Mouse (Mus musculus): ENCODE measurements around the gene Naa30.

Naa30 gene

GRCm38 (mm10) chr14:49171867-49172581 is at the start of gene Naa30:
Gene Naa30 (plus strand): TSS chr14:49172226.
- in situ Hi-C loops (cut with MboI, MseI), result loop anchor here in 1 of 2 experiments (5.0 to 10.0 kb wide), 2 partner anchors 85 to 107 kb away; partner anchors contain the start of genes Ap5m1 and Exoc5

- in situ Hi-C loops (cut with MboI, MseI), result no loop called here
Observed at GRCm38 (mm10) chr14:49127162-49127779, 44.8 kb upstream of the Naa30 start.

GRCm38 (mm10) chr14:49128544-49129263 is 43.3 kb upstream of the Naa30 start:
- in situ Hi-C loops (cut with MboI, MseI), result no loop called here

DNA sequence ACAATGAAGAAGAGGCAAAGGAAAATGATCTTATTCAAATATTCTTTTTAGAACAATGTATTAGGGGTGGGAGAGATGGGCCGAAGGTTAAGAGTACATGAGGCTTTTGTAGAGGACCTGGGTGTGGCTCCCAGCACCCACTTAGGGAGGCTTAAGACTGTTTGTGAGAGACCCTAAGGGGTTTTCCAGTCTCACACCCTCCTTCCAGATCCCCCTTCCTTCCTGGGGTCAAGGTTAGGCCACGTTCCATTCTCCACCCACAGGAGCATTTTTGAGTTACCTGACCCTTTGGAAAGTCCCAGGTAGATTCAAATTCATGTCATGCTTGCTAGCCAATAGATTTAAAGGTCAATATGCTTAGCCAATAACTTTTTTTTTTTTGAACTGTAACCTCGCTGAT is 39.6 kb upstream of the Naa30 start:
- in situ Hi-C loops (cut with MboI, MseI), result no loop called here

GRCm38 (mm10) chr14:49138171-49138570 is 33.9 kb upstream of the Naa30 start:
- in situ Hi-C loops (cut with MboI, MseI), result no loop called here

GRCm38 (mm10) chr14:49140756-49141155 is 31.3 kb upstream of the Naa30 start:
- in situ Hi-C loops (cut with MboI, MseI), result no loop called here

GRCm38 (mm10) chr14:49153801-49154200 is 18.2 kb upstream of the Naa30 start:
- in situ Hi-C loops (cut with MboI, MseI), result loop anchor here in 1 of 2 experiments (5.0 kb wide), 1 partner anchor 84 kb away; no protein-coding TSS in a partner anchor

DNA sequence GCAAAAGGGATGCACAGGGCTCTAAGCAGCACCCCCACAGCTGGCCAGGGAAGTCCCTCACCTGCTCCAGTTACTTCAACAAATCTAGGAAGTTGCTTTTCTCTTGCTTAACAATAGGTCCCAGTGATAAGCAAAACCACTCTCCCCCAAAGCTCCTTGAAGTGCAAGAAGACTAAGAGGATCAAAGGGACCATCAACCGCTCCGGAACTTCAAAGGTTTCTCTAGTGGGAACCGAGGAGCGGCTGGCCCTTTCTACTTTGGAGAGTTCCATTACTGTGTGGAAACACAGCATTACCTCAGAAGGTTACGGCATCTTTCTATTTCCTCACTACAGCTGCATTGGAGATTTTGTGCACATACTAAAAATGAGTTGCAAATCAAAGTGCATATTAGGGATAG is 16.5 kb upstream of the Naa30 start:
- in situ Hi-C loops (cut with MboI, MseI), result loop anchor here in 1 of 2 experiments (5.0 kb wide), 1 partner anchor 77 kb away; no protein-coding TSS in a partner anchor

GRCm38 (mm10) chr14:49158143-49158925 is 13.7 kb upstream of the Naa30 start:
- in situ Hi-C loops (cut with MboI, MseI), result loop anchor here in 1 of 2 experiments (5.0 kb wide), 1 partner anchor 74 kb away; no protein-coding TSS in a partner anchor

DNA sequence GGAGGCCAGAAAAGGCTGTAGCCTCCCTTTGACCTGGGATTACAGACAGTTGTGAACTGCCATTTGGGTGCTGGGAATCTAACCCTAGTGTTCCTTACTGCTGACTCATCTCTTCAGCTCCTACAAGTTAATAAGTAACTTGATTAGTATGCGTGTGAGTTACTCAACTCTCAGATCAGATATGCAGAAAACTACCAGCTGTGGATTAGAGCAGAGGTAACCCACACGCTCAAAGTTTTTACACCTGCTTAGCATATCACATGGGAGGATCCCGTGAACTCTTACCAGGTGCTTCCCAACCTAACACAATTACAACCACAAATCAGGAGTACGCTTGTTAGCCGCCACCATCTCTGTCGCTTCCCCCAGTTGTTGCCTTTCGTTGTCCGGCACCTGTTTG is 740 bp upstream of the Naa30 start:
- in situ Hi-C loops (cut with MboI, MseI), result loop anchor here in 1 of 2 experiments (5.0 to 10.0 kb wide), 2 partner anchors 84 to 106 kb away; partner anchors contain the start of genes Ap5m1 and Exoc5

GRCm38 (mm10) chr14:49172582-49172988 is 559 bp downstream of the Naa30 start:
- in situ Hi-C loops (cut with MboI, MseI), result loop anchor here in 1 of 2 experiments (5.0 to 10.0 kb wide), 2 partner anchors 85 to 108 kb away; partner anchors contain the start of genes Ap5m1 and Exoc5

DNA sequence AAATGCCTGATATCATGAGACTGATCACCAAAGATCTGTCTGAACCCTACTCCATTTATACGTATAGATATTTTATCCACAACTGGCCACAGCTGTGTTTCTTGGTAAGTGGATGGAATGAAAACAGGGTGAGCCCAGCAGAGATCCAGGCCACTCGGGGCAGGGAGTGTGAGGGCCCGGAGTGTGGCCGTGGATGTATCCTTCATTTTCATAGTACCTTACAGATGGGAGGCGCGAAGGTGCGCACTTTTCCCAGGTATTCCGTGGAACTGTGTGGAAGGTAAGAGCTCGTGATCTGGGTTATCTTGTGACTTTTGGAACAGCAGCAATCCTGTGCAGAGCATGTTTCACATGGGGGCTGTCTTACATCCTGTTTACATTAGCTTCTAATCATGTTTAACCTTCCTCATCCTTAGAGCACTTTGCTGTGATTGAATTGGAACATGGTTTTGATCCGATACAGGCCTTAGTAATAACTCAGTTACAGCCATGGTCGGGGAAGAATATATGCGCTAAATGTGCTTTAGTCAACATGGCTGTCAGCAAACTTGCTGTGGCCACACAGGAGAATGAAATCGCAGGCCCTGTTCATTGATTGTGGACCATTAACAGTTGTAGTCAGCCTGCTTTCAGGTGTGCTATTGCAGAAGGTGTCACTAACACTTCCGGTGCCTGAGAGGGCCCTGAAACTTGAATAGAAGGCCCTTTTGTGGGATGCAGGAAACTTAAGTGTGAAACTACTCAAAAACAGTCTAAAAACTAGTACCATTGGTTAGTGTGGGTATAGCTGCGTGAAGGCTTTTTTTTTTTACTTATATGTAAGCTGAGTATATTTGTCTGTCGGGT is 1.5 kb downstream of the Naa30 start:
- in situ Hi-C loops (cut with MboI, MseI), result loop anchor here in 1 of 2 experiments (5.0 to 10.0 kb wide), 2 partner anchors 86 to 109 kb away; partner anchors contain the start of genes Ap5m1 and Exoc5

GRCm38 (mm10) chr14:49179736-49180135 is 7.7 kb downstream of the Naa30 start:
- in situ Hi-C loops (cut with MboI, MseI), result loop anchor here in 1 of 2 experiments (10.0 to 25.0 kb wide), 2 partner anchors 115 to 1608 kb away; partner anchors contain the start of genes Ap5m1, Exoc5 and Ttc5

DNA sequence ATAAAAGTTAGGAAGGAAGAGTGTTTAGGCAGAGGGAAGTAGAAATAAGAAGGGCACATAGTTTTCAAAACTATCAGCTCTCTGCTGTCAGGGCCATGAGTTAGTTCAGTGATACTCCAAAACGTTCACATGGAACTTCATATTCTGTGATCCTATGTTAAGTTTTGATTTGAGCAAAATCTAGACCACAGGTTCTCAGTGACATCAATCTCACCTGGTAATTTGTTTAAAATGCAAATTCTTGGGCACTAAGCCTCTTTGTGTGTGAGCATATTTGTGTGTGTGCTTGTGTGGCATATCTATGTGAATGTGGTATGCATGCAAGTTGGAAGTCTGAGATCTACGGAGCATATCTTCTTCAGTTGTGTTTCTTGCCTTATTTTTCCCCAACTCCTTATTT is 14.2 kb downstream of the Naa30 start:
- in situ Hi-C loops (cut with MboI, MseI), result loop anchor here in 1 of 2 experiments (25.0 kb wide), 1 partner anchor 1601 kb away; the partner anchor contains the start of gene Ttc5

- in situ Hi-C loops (cut with MboI, MseI), result loop anchor here in 1 of 2 experiments (25.0 kb wide), 1 partner anchor 1590 kb away; the partner anchor contains the start of gene Ttc5
Observed at GRCm38 (mm10) chr14:49197031-49197527, 25.1 kb downstream of the Naa30 start.

DNA sequence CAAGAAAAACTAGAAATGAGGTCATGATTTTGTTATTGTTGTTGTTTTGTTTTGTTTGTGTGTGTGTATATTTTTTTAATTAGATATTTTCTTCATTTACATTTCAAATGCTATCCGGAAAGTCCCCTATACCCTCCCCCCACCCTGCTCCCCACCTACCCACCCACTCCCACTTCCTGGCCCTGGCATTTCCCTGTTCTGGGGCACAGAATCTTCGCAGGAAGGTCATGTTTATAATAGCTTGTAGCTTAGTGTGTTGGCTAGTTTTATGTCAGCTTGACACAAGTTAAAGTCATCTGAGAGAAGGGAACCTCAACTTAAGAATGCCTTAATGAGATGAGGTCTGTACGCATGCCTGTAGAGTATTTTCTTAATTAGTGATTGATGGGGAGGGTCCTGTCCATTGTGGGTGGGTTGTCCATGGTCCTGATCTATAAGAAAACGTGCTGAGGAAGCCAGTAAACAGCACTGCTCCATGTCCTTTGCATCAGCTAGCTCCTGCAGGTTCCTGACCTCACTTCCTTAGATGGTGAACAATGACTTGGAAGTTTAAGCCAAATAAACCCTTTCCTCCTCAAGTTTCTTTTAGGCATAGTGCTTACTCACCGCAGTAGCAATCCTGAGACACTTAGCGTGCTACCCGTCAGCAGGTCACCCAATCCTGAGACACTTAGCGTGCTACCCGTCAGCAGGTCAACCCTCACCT is 29.2 kb downstream of the Naa30 start:
- in situ Hi-C loops (cut with MboI, MseI), result no loop called here

DNA sequence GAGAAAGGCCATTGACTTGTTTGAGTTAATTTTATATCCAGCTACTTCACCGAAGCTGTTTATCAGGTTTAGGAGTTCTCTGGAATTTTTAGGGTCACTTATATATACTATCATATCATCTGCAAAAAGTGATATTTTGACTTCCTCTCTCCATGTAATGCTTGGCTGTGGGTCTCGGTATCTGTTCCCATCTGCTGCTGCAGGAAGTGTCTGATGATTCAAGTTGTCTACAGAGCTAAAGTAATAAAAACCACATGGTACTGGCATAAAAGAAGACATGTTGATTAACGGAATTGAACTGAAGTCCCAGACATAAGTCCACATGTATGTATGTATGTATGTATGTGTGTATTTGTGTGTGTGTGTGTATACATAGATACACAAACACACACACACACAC is 38.2 kb downstream of the Naa30 start:
- in situ Hi-C loops (cut with MboI, MseI), result loop anchor here in 1 of 2 experiments (10.0 kb wide), 1 partner anchor 1555 kb away; no protein-coding TSS in a partner anchor

GRCm38 (mm10) chr14:49218677-49219076 is 46.7 kb downstream of the Naa30 start:
- in situ Hi-C loops (cut with MboI, MseI), result loop anchor here in 1 of 2 experiments (10.0 kb wide), 1 partner anchor 1546 kb away; no protein-coding TSS in a partner anchor

Measured in T-helper 17 cell (primary cell).